Mouse (Mus musculus): ENCODE results near the gene Kcnn3.

- TF ChIP-seq CTCF (conservative IDR thresholded peaks at IDR 0.05; ENCODE audit: insufficient read depth, insufficient read length, low read depth, low read length) (no peak), POLR2A (IDR thresholded peaks at IDR 0.05; ENCODE audit: low read depth, low read length) (no peak)
These were observed 133.4 kb downstream of the Kcnn3 start for GRCm38 (mm10) chr3:89653231-89653954.

Measured in kidney, adult 2 months (tissue).